Mouse (Mus musculus) limb, embryonic 14.5 days (tissue): ENCODE measurements at regions not wholly inside any gene's neighbourhood (a gene's known extent, or its start where the extent isn't known, plus 50 kb on each side); places are given as distances from the start of the nearest gene placed in this dataset.

Source experiments
- ATAC-seq: fragments of 200-750 bp; cut with Nextera tagmentation; 2 replicates; pipeline ENCODE4 v1.8.0; 2017; ENCODE audit warnings: low read depth, moderate number of reproducible peaks, moderate TSS enrichment; ENCODE audit not compliant: low FRiP score
- DNase-seq: peaks from one replicate; pipeline ENCODE4 v3.0.0-alpha.2; 2015; ENCODE audit warnings: low spot score
- H3K27ac ChIP-seq: fragments of 300-500 bp; sonication (generic); replicated peaks from 2 replicates; pipeline ENCODE4 v1.5.1; 2014; ENCODE audit warnings: low read depth, mild to moderate bottlenecking, low read length, moderate library complexity, mixed read lengths
- H3K27me3 ChIP-seq: fragments of 300-500 bp; sonication (generic); 2 replicates; pipeline ENCODE4 v1.6.1; 2014; ENCODE audit warnings: low read length, mixed read lengths; ENCODE audit not compliant: control insufficient read depth, insufficient read depth
- H3K36me3 ChIP-seq: fragments of 300-500 bp; sonication (generic); 2 replicates; pipeline ENCODE4 v1.6.1; 2014; ENCODE audit warnings: mild to moderate bottlenecking, low read length, moderate library complexity, mixed read lengths; ENCODE audit not compliant: control insufficient read depth, insufficient read depth
- H3K4me1 ChIP-seq: fragments of 300-500 bp; sonication (generic); 2 replicates; pipeline ENCODE4 v1.6.1; 2014; ENCODE audit warnings: antibody characterized with exemption, low read length, mixed read lengths; ENCODE audit not compliant: control insufficient read depth, insufficient read depth
- H3K4me2 ChIP-seq: fragments of 300-500 bp; sonication (generic); replicated peaks from 2 replicates; pipeline ENCODE4 v1.6.1; 2014; ENCODE audit warnings: low read depth, mild to moderate bottlenecking, low read length, moderate library complexity; ENCODE audit not compliant: severe bottlenecking
- H3K4me3 ChIP-seq: fragments of 300-500 bp; sonication (generic); replicated peaks from 2 replicates; pipeline ENCODE4 v1.5.1; 2014; ENCODE audit warnings: low read length
- H3K9ac ChIP-seq: fragments of 300-500 bp; sonication (generic); 2 replicates; pipeline ENCODE4 v1.6.1; 2014; ENCODE audit warnings: mild to moderate bottlenecking, low read depth, low read length, moderate library complexity; ENCODE audit not compliant: severe bottlenecking
- H3K9me3 ChIP-seq: fragments of 300-500 bp; sonication (generic); 2 replicates; pipeline ENCODE4 v1.6.1; 2016; ENCODE audit warnings: low read length; ENCODE audit not compliant: control insufficient read depth
- POLR2A ChIP-seq: fragments of 200-500 bp; IDR thresholded peaks from 2 replicates; pipeline ENCODE4 v1.8.0; 2012; ENCODE audit warnings: inconsistent platforms, mild to moderate bottlenecking, moderate library complexity, borderline replicate concordance; ENCODE audit not compliant: insufficient read depth, insufficient read length; ENCODE audit errors: extremely low read depth

DNA sequence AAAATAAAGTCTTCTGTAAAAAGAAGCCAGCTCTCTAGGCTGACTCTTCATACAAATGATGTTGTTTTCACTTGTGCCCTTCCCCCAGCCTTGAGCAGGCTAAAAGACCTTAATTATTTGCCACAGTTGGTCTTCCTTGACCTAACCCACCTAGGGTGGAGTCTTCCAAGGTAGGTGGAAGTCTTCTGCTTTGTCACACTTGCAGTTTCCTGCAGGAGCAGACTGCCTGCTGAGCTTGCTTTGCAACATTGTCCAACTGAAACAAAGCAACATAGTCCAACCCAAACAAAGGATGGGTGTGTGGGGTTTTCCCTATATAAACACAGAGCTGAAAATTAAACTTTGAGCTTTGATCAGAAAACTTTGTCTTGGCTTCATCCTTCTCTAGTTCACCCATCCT, 53.0 kb upstream of the Ppfia2 start:
- Histone ChIP-seq H3K4me3 (no peak overlapping the region), H3K4me1 (no peaks in the 10 kb centered on the region), H3K4me2 (no peak overlapping the region), H3K9ac (no peak overlapping the region), H3K27me3 (no peaks in the 10 kb centered on the region), H3K36me3 (no peaks in the 10 kb centered on the region), H3K9me3 (no peaks in the 10 kb centered on the region), H3K27ac (no peak overlapping the region)
- DNase-seq, result no peak
- ATAC-seq, result no peak
- no peak for TF ChIP-seq POLR2A
